Mouse (Mus musculus) bone marrow, adult 2 months (tissue): ENCODE results near the gene Fam19a5. TPM values are rescaled to one million over a fixed set of nuclear protein-coding genes. Genes with fewer than 3 reads are reported as not detected.

Experiments used
- H3K27ac ChIP-seq: fragments of 200-500 bp; 2 replicates; pipeline ENCODE4 v1.5.1; 2012; ENCODE audit warnings: low read depth, mild to moderate bottlenecking, control low read depth, inconsistent platforms, low read length; ENCODE audit not compliant: control insufficient read depth, poor library complexity, insufficient read depth
- H3K4me1 ChIP-seq: fragments of 200-500 bp; 2 replicates; pipeline ENCODE4 v1.6.1; 2011; ENCODE audit warnings: low read length; ENCODE audit not compliant: control insufficient read depth, insufficient read depth
- H3K4me3 ChIP-seq: fragments of 200-500 bp; replicated peaks from 2 replicates; pipeline ENCODE3; 2011; ENCODE audit warnings: mild to moderate bottlenecking, low read depth, low read length, control low read depth; ENCODE audit not compliant: control insufficient read depth
- CTCF ChIP-seq: fragments of 200-500 bp; IDR thresholded peaks from 2 replicates; pipeline ENCODE4 v1.5.1; 2011; ENCODE audit warnings: low read length, control low read depth; ENCODE audit not compliant: control insufficient read depth, insufficient read depth
- POLR2A ChIP-seq: fragments of 200-500 bp; IDR thresholded peaks from 2 replicates; pipeline ENCODE4 v1.6.1; 2011; ENCODE audit warnings: low read depth, mild to moderate bottlenecking, control low read depth, low read length, borderline replicate concordance; ENCODE audit not compliant: control insufficient read depth
- WGBS: fragments of 180-500 bp; shearing (Covaris S2); methylation state at CpG from one replicate; pipeline ENCODE4 v1.1.7; 2018; 5-methylcytosine and 5-hydroxymethylcytosine counted together
- polyA plus RNA-seq: library from polyadenylated mRNA; stranded (reverse); fragments of >200 nt; gene quantifications from 2 replicates; pipeline ENCODE4 v1.2.4, GENCODE M21; 2011; ENCODE audit warnings: low replicate concordance; ENCODE audit not compliant: missing spikeins, insufficient read depth, insufficient read length

The Fam19a5 gene
- not detected in 2 replicates for polyA plus RNA-seq

DNA sequence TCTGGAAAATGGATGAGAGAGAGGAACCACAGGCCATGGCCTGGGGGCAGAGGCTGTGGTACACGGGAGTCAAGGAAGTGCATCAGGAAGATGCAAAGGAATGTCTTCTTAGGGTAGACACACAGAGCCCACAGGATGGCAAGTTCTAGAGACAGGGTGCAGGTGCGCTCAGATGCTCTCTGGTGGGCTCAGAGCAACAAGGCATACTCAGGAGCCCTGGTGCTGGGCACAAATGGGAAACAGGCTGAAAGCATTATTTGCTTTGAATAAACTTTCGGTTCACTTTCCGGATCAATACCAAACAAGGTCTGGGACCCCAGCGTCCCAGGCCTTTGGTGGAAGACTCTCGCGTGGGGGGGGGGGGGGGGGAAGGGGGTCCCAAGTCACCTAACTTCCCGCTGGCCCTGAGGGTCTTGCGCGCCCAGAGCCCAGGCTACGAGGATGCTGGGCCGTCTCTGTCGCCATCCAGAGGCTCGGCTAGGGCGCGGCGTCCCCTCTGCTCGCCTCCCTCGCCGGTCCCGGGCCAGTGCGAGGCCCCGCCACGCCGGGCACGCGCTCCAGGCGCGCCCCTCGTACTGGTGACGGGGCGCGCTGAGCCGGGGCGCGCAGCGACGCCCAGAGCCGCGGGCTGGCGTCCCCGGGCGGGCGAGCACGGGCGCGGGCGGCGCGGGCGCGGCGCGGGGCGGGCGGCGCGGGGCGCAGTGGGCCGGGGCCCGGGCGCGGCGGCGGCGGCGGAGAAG, at the start of gene Fam19a5:
TSS of gene Fam19a5 (plus strand) at position 701 of the 740 bp plus-strand sequence.
- WGBS: 6% methylated on average over 64 of the region's 67 CpGs
- Histone ChIP-seq H3K4me1 (no peaks in the 10 kb centered on the region), H3K27ac (no peak within 1 kb of the TSS; the same call in 1 of the 2 replicates), H3K4me3 (no peak within 1 kb of the TSS)
- no peak for TF ChIP-seq CTCF
- TF ChIP-seq POLR2A: no peak

DNA sequence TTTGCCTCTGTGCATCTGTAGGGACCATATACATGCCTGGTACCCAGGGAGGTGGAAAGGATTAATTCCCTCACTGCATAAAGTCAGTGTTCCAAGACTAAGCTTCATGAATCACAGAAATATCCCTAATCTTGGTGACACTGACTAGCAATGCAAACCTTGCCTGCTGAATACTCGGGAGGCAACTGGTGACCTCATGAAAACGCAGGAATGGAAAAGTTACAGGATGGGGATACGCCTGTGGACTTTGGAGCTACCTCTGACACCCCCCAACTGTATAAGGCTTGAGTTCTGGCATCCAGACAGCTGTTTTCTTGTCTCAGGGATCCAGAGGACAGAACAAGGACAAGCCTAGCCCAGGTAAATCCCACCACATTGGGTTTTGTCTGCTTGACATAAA, 42.4 kb upstream of the Fam19a5 start:
- 57% methylated on average over 3 of the region's 3 CpGs for WGBS
- Histone ChIP-seq H3K4me3 (no peak overlapping the region), H3K4me1 (no peaks in the 10 kb centered on the region), H3K27ac (no peak overlapping the region)
- TF ChIP-seq CTCF (no peak), POLR2A (no peak)

DNA sequence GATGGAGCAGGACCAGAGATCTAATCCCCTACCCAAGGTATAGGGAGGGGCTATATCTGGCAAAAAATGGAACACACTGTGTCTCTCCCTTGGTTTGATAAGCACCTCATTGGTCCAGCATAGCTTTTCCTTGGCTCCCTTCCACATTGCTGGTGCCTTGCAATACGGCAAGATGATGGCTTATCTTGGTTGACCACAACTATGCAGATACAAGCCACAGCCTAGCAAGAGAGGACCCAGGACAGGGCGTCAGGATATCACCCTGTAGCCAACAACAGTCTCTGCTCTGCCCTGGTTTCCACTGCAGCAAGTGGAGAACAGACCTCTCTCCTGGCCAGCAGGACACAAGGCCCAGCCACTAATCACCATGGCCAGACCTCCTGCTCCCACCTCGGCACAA, 36.8 kb upstream of the Fam19a5 start:
- 56% methylated on average over 3 of the region's 3 CpGs for WGBS
- no peak overlapping the region for H3K4me3 ChIP-seq
- TF ChIP-seq CTCF: no peak
- no peak for TF ChIP-seq POLR2A
- H3K4me1 ChIP-seq: no peaks in the 10 kb centered on the region
- no peak overlapping the region for H3K27ac ChIP-seq

GRCm38 (mm10) chr15:87510886-87511285, 33.2 kb upstream of the Fam19a5 start:
- no peak overlapping the region for H3K4me3 ChIP-seq
- no peak overlapping the region for H3K27ac ChIP-seq
- no peaks in the 10 kb centered on the region for H3K4me1 ChIP-seq
- TF ChIP-seq POLR2A (no peak), CTCF (no peak)
- 85% methylated on average over 4 of the region's 4 CpGs for WGBS

DNA sequence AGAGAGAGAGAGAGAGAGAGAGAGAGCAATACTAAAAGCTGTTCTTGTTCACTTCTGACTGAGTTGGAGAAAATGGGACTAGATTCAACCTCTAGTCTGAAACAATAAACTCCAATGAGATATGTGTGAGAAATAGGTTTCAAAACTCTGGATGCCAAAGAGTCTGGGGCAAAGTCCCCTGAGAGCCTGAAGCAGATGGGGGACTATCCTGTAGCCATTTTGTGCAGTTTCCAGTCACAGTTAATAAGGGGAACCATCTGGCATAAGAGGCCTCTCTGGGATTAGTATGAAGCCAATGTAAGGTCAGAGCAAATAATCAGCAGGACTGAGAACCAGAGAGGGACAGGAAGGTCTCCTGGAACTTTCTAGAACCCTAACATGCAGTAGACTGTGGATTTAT, 25.9 kb upstream of the Fam19a5 start:
- H3K4me3 ChIP-seq: no peak overlapping the region
- no peaks in the 10 kb centered on the region for H3K4me1 ChIP-seq
- no peak overlapping the region for H3K27ac ChIP-seq
- TF ChIP-seq CTCF: no peak
- no peak for TF ChIP-seq POLR2A

DNA sequence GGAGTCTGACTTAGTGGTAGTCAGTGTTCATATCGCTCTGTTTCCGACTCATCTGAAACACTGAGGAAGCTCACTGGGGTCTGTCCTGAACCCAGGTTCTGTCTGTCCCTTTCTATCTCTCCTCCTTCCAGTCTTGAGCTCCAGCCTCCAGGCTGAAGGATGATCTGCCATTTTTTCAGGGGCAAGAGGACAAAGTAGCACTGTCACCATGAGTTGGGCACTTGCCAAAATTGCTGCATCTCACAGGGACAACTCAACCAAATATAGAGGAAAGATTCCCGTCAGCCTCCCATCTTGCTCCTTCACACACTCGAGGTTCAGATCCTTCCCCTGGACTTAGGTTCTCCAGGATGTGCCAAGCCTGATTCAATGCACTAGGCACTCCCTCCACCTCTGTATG, 14.8 kb upstream of the Fam19a5 start:
- H3K4me3 ChIP-seq: no peak overlapping the region
- no peaks in the 10 kb centered on the region for H3K4me1 ChIP-seq
- H3K27ac ChIP-seq: no peak overlapping the region
- no peak for TF ChIP-seq POLR2A
- no peak for TF ChIP-seq CTCF
- 80% methylated on average over 4 of the region's 4 CpGs for WGBS

- Histone ChIP-seq H3K27ac (no peak overlapping the region), H3K4me3 (no peak overlapping the region), H3K4me1 (no peaks in the 10 kb centered on the region)
- no peak for TF ChIP-seq POLR2A
- TF ChIP-seq CTCF: no peak
- 45% methylated on average over 1 of the region's 1 CpGs for WGBS
These were observed 2.4 kb upstream of the Fam19a5 start for GRCm38 (mm10) chr15:87541656-87542055.

- 3% methylated on average over 69 of the region's 84 CpGs for WGBS
- no peak overlapping the region for H3K4me3 ChIP-seq
- H3K27ac ChIP-seq: no peak overlapping the region
- TF ChIP-seq CTCF: no peak
- no peak for TF ChIP-seq POLR2A
- no peaks in the 10 kb centered on the region for H3K4me1 ChIP-seq
These were observed 466 bp downstream of the Fam19a5 start for GRCm38 (mm10) chr15:87544401-87545129.

GRCm38 (mm10) chr15:87545130-87545642, 1.1 kb downstream of the Fam19a5 start:
- WGBS: 17% methylated on average over 18 of the region's 18 CpGs
- TF ChIP-seq CTCF (no peak), POLR2A (no peak)
- H3K4me3 ChIP-seq: no peak overlapping the region
- no peaks in the 10 kb centered on the region for H3K4me1 ChIP-seq
- no peak overlapping the region for H3K27ac ChIP-seq
